Mouse (Mus musculus): ENCODE data around the gene Dlgap1.

Dlgap1 gene

DNA sequence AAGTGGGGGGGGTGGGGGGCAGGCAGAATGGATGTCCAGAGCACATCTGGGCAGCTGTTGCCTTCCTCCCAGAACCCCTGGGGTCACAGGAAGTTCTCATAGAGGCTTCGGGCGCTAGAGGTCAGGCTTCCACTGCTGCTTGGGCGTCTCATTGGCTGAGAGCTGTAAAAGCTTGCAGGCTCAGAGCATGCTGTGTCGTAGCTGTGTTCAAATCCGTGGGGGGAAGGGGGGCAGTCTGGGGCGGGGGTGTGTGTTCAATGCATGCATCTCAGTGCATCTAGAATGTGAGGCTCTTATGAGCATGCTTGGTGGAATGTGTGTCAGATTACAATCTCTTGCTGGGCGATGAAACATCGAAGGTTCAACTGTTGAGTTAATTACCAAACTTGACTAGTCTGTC lies 751.9 kb downstream of the Dlgap1 start:
- no peak for DNase-seq (ENCODE audit: low spot score in 2 of 2)

- no peak for DNase-seq (ENCODE audit: low spot score in 2 of 2)
Observed at GRCm38 (mm10) chr17:70722146-70722545, 753.3 kb downstream of the Dlgap1 start.

DNA sequence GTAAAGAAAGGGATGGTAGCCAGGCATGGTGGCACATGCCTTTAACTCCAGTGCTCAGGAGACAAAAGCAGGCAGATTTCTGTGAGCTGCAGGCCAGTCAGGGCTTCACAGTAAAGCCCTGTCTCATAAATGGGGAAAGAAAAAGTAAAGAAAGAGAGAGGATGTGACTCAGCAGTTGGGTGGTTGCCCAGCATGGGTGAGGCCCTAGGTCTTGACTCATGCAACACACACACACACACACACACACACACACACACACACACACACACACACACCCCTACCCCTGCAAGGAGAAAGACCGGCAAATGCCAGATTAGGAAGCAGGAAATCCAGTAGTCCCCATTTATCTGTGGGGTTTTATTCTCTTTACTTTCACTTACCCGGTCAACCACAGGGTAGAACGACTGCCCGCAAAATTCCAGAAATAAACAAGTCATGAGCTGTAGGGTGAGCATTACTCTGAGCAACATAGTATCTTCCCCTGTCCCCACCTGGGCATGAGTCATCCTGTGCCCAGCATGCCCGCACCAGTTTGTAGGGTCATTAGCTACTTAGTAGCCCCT lies 759.9 kb downstream of the Dlgap1 start:
- DNase-seq (ENCODE audit: low spot score in 2 of 2), result peak; percentile 71 to 83

DNA sequence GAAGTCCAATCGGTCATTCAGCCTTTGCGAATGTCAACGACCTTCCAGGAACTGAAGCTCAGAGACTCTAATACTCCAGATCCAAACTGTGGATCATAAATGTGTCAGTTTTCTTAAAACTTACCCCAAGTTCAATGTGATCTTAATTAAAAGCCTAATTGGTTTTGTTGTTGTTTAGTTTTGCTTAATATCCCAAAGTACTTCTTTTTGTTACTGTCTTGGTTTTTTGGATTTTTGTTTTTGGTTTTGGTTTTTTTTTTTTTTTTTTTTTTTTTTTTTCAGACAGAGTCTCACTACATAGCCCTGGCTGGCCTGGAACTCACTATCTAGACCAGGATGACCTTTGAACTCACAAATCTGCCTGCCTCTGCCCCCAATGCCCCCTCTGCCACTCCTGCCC lies 765.9 kb downstream of the Dlgap1 start:
- no peak for DNase-seq (ENCODE audit: low spot score in 2 of 2)

DNA sequence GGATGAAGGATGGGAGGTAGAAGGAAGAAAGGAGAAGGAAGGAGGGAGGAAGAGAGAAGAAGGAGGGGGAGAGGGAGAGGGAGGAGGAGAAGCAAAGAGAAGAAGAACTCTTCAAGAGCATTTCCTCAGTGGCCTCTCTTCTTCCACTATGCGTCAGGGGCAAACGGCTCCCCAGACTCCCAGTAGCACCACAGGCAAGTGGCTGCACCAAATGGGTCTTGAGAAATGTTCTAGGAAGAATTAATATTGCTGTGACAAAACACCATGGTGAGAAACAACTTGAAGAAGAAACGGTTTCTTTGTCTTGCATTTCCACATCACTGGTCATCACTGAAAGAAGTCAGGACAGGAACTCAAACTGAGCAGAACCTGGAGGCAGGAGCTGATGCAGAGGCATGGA lies 766.5 kb downstream of the Dlgap1 start:
- no peak for DNase-seq (ENCODE audit: low spot score in 2 of 2)

DNA sequence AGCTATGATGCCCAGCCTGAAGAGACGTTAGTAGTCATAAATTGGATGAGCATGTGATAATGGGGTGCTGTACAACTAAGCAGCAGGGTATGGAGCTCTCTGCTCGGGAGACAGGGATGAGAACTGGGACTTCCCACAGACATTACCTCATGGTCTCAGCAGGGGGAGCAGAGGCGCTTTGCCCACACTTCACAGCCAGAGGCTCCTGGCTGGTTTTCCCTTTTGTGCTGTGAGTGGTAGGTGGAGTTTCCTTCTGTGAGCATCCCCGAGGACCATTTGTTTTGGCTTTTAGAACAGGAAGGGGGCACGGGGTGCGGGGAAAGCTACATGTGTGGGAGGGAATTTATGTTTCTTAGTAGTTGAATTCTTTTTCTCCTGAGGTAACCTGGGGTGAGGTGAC lies 768.6 kb downstream of the Dlgap1 start:
- DNase-seq (ENCODE audit: low spot score in 2 of 2), result peak; percentile 65 to 69

- DNase-seq (ENCODE audit: low spot score in 2 of 2), result peak; percentile 73 to 80
Observed at GRCm38 (mm10) chr17:70738168-70738854, 769.4 kb downstream of the Dlgap1 start.

GRCm38 (mm10) chr17:70739346-70739745 lies 770.5 kb downstream of the Dlgap1 start:
- no peak for DNase-seq (ENCODE audit: low spot score in 2 of 2)

DNA sequence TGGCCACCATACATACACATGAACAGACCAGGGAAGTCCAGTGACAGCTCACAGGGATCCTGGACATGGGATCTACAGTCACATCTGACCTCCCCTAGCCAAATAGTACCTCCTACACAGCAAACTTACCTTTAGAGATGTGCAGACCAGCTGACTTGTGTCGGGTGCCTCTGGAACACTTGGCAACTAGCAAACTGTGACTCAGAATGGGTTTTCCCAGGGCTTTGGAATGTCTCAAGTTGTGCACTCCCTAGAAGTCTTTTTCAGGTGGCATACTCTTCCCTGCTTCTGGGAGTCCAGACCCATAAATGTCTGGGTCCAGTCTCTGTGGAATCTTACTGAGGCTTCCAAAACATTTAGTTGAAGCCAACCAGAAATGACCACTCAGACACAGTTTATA lies 772.8 kb downstream of the Dlgap1 start:
- no peak for DNase-seq (ENCODE audit: low spot score in 2 of 2)

DNA sequence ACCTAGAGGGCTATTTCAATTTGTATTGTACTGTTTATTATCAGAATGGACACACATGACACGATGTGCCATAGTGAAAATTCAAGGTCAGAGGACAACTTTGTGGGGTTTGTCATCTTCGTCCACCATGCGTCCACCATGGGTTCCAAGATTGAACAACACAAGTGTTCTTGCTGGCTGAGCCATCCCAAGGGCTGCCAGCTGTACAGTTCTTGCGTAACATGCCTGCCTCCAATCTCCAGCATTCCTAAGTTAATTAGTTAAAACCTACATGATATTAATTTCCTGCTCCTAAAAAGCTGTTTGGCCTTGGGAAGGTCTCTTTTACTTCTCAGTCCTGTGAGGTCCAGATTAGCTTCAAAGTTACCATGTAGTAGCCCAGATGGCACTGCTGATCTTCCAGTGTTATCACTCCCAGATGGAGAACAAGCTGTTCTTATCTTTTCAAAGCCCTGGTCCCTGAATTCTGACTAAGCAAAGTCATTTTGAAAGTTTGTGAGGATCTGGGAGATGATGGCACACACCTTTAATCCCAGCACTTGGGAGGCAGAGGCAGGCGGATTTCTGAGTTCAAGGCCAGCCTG lies 775.8 kb downstream of the Dlgap1 start:
- DNase-seq (ENCODE audit: low spot score in 2 of 2), result no peak

DNA sequence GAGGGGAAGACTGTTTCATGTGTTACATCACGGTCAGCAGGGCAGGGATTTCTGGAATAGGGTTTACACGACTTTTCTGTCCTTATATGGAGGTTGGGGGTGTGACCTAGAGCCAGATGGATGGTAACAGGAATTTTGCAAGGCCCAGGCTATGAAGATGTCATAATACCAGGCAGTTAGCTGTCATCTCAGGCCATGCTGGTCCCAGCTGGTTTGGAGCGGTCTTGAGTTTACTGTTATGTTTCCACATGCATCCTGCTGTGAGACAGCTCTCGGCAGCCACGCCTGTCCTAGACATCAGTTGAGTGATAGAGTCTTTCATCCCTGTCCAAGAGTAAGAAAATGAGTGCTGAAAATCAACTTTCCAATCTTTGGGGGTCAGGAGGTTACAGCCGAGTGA lies 776.5 kb downstream of the Dlgap1 start:
- DNase-seq (ENCODE audit: low spot score in 2 of 2), result no peak

DNA sequence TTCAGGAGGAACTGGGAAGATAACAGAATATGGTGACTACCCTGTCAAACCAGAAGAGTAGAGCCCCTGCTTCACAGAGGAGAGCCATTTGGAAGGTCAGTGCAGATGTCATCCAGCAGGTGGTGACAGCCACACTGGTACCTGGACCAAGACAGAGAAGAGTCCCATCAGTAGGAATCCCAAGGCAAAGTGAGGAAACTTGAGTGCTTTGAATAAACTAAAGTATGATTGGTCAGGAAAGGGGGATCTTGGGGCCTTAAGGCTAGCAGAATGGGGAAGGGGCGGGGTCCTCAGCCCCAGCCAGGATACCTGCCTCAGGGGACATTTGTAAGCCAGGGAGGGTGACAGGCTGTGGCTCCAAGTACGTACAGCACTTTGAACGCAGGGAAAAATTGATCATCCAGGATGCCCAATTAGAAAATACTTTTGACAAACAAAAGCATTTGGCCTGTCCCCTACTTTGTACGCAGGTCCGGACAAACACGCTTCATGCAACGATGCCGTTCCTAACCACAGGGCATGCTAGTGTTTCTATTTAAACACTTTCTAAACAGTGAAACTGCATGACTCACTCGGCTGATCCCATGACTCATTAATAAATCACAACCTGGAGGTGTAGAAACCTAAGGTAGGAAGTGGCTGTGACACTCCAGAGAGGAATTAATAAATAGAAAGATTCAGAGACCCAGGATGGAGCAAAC lies 777.7 kb downstream of the Dlgap1 start:
- peak in 1 of 2 experiments; percentile 36 for DNase-seq (ENCODE audit: low spot score in 2 of 2)

GRCm38 (mm10) chr17:70747731-70748475 lies 779.0 kb downstream of the Dlgap1 start:
- DNase-seq (ENCODE audit: low spot score in 2 of 2), result peak in 1 of 2 experiments; percentile 19

GRCm38 (mm10) chr17:70748476-70748830 lies 779.6 kb downstream of the Dlgap1 start:
- DNase-seq (ENCODE audit: low spot score in 2 of 2), result no peak

GRCm38 (mm10) chr17:70748964-70749650 lies 780.2 kb downstream of the Dlgap1 start:
- no peak for DNase-seq (ENCODE audit: low spot score in 2 of 2)

DNA sequence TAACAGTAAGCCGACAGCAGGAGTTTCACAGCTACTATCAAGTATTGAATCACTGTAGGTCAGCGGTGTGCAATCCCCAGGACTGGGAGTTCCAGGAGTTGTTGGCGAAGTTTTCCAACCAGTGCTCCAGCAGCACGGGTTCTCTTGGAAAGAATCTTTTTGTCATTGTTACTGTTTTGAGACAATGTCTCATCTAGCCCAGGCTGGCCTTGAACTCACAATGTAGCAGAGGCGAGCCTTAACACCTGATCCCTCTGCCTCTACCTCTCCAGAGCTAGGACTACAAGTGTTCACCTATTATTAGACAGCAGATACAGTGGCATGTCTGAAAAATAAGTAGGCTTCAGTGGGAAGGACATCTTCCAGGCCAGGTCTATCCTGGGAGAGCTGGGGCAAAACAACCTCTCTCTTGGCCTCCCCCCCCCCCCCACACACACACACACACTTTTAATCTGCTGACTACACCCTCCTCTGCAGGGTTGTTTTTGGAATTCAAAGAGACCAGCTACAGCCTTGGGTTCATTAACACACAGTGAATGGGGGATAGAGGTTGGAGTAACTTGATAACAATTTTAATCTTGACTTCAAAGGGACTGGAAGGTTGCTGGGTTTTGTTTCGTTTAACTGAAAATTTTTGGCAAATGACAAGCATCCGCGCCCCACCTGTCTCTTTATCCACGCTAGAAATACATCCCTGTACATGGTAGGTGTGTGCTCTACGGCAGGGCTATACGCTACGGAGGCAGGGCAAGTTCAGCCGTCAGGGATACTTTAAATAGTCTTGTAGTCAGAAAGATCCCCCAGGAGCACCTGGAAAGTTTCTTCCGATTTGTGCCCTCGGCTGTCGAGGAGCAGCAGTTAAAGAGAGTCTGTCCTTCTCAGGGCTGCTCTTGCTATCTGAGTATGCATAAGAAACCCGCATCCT lies 781.6 kb downstream of the Dlgap1 start:
- no peak for DNase-seq (ENCODE audit: low spot score in 2 of 2)

DNA sequence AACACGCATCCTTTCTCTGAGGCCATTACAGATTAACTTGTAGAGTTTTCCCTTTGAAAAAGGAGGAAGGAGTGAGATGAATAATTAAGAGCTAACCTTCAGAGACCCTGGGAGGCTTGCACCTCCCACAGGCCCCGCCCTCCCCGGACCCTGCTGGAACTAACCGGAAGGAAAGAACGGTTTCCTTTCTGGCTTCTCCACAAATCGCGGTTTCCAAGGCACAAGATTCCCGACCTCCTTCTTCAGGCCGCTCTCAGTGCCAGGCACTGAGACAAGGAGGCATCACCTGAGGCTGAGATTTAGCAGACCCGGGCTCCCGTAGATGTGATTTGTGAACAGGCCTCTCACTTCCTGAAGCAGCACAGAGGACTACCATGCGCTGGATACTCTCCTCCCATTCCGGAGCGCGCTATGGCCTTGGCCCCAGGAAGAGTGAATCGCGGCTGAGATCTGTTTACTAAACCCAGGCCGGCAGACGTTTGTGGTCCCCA lies 782.3 kb downstream of the Dlgap1 start:
- DNase-seq (ENCODE audit: low spot score in 2 of 2), result no peak

GRCm38 (mm10) chr17:70751676-70752075 lies 782.8 kb downstream of the Dlgap1 start:
- no peak for DNase-seq (ENCODE audit: low spot score in 2 of 2)

DNA sequence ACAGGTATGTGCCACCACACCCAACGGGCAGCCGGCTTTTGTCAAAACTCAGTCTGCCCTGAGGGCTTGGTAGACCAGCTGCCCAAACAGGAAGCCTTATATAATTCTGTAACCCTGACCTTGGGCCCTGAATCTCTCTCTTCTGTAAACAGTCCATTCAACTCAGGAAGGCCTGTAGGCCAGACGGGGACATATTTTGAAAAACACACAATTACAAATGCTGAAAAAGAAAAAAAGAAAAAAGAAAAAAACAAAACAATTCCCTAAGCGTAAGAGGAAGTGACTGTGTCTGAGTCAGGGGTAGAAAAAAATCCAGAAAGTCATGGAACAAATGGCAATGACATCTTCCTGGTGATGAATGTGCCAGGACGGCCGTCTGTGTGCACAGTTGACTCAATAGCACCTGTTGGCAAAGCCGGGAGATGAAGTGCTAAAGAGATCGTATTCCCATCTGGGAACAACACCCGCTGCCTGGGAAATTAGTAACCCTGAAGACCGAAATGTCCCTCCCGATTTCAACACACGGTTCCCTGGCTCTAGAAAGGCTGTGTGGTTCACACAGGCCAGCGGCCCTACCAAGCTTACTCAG lies 784.7 kb downstream of the Dlgap1 start:
- DNase-seq (ENCODE audit: low spot score in 2 of 2), result no peak

GRCm38 (mm10) chr17:70754041-70754440 lies 785.2 kb downstream of the Dlgap1 start:
- DNase-seq (ENCODE audit: low spot score in 2 of 2), result no peak
